Mouse (Mus musculus): Measurements from ENCODE around the gene Prr7. TPM values are rescaled to one million over a fixed set of nuclear protein-coding genes. Genes with fewer than 3 reads are reported as not detected.

The Prr7 gene
- total RNA-seq, 1 experiment from 2014 or later: 3.1 TPM

DNA sequence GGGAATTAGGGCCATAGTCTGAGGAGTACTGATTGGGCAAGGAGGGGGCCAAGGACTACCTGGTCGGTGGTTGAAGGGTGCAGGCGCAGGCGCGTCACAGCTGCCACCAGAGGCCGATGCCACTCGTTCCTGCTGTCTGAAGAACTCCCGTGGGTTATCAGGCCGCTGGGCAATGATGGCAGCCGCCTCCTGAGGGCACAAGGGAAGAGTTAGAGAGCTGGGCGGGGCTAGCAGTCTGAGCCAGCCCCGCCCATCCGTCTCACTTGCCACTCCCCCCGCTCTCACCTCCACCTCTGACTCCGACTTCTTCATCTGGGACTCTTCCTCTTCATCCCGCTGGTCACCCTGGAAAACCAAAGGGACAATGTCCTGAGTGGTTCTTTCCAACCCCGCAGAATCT, 13.4 kb downstream of the Prr7 start:
- DNase-seq: no peak

DNA sequence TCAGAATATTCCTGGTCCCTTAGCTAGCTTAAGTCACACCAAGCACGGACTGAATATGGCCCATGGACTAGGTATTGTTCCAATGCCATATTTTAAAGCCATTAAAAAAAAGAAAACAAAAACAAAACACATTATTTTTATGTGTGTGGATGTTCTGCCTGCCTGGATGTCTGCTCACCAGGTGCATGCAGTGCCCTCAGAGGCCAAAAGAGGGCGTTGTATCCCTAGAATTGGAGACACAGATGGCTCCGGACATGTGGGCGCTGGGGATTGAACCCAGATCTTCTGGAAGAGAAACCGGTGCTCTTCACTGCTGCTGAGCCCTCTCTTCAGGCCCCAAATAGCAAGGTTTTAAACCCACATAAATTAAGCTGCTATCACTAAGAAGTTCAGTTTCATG, 14.0 kb downstream of the Prr7 start:
- peak; percentile 65 for DNase-seq

GRCm38 (mm10) chr13:55479008-55479407, 14.9 kb downstream of the Prr7 start:
- DNase-seq: peak; percentile 50

DNA sequence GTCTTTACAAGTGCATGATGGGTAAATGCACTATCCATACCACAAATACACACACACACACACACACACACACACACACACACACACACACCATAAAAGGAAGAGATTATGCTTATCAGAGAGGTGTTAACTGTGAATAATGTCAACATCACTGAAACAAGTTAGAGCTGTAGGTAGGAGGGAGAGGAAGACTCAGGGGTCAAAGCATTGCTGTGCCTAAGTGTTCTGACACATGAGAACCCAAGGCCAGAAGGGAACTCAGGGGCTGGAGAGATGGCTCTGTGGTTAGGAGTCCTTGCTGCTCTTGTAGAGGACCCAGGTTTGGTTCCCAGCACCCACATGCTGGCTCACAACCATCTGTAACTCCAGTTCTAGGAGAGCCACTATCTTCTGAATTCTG, 15.9 kb downstream of the Prr7 start:
- no peak for DNase-seq

DNA sequence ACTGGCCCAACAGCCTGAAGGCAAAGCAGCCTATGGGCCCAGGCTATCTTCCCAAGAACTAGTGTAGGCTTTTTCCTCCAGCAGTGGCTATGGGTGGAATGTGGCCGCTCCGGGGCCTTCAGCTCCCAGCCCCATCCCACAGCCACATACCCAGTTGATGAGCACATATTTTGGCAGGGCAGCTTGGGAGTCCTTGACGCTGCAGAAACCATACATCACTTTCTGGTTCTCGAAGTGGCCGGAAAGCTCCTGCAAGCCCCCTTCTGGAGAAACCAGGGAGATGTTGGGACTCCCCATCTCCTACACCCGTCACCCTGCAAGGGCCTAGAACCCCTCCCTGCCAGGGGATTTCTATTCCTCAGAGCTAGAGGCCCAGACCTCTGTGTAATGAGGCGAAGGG, 18.5 kb downstream of the Prr7 start:
- peak; percentile 79 for DNase-seq

GRCm38 (mm10) chr13:55483071-55483470, 19.0 kb downstream of the Prr7 start:
- DNase-seq: no peak

GRCm38 (mm10) chr13:55483593-55483992, 19.5 kb downstream of the Prr7 start:
- DNase-seq: no peak

GRCm38 (mm10) chr13:55484520-55485088, 20.5 kb downstream of the Prr7 start:
- DNase-seq: no peak

DNA sequence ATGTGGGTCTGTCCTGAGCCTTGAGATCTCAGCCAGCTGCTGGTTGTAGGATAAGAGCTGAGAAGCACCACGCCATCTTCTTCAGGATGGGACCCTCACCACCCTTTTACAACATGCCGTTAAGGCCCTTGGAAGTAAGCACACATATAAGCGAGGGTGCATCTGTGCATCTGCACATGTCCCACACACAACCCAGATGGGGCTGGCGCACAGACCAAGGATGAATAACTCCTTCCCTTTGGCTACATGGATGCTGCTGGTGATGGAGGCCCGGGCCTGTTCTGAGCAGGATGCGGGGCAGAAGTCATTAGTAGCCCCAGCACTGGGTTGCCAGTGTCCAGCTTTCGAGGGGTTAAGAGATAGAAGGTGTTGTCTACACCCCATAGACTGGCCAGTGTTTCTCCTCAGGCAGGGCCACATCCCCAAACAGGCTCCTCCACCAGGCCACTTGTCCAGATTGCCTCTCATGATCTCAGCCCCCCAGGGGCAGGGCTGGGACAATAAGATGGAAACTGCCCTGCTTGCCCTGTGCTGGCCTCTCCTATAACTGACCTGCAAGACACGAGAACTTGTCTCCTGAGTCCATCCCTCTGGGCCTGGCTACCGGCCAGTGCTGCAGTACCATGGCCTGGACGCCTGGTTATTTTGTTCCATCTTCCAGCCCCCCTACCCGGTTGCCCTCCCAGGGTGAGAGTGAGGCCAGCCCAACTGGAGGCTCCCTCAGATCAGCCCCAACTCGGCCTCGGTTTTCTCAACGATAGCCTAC, 22.1 kb downstream of the Prr7 start:
- no peak for DNase-seq

- no peak for DNase-seq
Measured at GRCm38 (mm10) chr13:55486916-55487577, 23.0 kb downstream of the Prr7 start.

DNA sequence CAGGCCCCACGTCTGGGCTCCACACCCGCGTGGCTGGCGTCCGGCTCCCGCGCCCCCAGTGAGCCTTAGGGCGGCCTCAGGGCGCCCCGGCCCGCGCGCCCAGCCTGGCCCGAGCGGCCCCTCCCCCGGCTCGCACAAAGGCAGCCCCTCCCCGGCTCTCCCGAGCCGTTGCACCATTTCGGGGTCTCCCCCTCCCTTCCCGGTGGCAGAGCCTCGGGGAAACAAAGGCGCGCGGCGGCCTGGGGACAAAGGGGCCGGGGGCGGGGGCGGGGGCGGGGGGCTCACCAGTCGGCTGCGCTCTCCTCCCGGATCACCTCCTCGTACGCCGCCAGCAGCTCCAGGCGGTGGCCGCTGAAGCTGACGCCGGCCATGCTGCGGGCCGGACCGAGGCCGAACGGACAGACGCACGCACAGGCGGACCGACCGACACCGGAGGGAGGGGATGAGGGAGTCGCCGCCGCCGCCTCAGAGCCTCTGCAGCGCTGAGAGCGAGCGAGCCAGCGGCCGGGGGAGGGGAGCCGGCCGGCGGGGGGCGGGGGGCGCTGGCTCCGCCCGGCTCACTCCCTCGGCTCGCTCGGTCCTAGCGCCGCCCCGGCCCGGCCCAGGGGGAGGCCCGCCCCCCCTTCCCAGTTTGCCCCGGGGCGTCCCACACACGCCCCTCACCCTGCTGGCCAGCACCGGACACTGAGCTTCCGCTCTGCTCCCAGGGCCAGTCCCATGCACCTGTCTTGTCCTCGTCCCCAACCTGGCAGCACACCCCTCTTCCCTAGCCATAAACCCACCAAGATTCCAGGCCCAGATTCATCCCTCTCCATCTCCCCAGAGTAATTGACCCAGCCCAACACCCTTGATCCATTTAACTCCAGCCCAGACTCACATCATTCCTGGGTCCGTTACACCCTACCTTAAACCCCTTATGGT, 23.8 kb downstream of the Prr7 start, which contains the start of gene Dbn1:
TSS of gene Dbn1 (minus strand) at position 534 of the 921 bp plus-strand sequence.
- DNase-seq: peak; percentile 69

GRCm38 (mm10) chr13:55494257-55494656, 30.2 kb downstream of the Prr7 start:
- no peak for DNase-seq

DNA sequence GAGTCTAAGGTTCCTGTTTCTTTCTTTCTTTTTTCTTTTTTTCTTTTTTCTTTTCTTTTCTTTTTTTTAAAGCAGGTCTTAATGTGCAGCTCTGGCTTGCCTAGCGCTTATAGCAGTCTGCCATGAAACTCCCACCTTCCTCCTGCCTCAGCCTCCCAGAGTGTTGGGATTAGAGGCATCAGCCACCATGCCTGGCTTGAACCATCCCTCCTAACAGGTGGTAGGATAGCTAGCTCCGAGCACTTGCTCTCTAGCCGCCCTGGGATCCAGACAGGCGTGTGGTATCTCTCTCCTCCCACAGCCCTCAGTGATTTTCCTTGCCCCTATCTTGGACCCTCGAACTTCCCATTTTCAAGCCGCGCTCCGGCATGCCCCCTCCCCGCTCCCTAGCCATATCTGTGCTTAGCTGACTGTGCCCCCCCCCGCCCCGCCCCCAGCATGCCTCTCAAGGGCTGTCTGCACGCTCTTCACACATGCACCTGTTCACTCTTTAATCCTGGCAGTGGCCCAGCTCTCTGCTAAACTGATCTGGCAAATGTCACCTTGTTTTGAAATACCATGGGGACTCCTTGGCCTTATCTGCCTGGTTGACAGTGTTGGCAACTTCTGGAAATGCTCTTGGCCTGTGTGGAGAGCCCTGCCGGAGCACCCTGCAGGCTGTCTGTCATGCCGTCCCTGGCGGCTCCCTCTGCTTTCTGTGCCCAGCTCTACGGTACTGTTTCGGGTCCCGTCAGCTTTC, 31.0 kb downstream of the Prr7 start:
- peak; percentile 75 for DNase-seq

DNA sequence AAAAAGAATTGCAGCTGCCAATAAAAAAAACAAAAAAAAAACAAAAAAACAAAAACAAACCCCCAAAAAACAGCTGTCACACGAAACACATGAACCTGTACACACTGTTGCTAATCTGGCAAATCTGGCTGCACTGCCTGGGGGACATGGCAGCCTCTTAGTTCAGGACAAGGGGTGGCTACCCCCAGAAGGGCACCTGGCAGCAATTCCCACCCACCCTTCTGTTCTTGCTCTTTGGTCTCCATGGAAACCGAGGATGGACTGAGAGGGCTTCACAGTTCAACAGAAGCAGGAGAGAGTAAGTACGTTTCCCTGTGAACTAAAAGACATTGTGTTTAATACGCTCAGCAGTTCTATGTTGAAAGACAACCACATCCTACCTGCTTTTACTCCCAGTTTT, 31.6 kb downstream of the Prr7 start:
- no peak for DNase-seq

GRCm38 (mm10) chr13:55496661-55497060, 32.6 kb downstream of the Prr7 start:
- DNase-seq: peak; percentile 50

GRCm38 (mm10) chr13:55498906-55499305, 34.8 kb downstream of the Prr7 start:
- no peak for DNase-seq

DNA sequence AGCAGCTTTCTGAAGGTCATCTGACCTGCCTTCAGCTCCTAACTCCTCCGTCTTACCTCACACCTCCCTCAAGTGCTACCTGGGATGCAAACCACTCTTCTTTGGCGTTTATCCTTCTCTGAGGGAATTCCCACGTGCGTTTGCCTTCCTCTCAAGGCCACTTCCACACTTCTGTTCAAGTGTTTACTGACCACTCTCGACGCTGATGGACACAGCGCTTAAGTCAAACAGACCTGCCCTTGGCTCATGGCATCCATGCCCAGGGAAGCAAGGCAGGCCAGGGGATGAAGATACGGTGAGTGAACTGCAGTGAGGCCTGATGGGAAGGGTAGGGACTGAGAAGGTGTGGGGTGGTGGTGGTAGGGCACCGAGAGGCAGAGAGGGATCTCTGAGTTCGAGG, 36.5 kb downstream of the Prr7 start:
- DNase-seq: no peak

- no peak for DNase-seq
Measured at GRCm38 (mm10) chr13:55502405-55502804, 38.3 kb downstream of the Prr7 start.

DNA sequence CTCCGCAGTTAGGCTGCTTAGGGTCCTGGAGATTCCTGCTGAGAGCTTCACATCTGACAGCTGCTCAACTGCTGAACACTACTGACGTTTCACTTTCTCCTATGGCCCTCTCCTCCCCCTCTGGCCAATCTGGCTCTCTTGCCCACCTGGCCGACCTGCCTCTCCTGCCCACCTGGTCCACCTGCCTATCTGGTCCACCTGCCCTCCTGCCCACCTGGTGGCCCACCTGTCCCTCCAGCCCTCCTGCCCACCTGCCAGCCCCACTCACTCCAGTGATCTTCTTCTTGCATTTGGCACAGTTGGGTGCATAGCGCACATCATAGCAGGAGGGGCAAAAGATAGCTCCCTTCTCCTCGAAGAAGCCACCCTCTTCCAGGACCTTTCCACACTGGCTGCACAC, 40.3 kb downstream of the Prr7 start:
- no peak for DNase-seq

- DNase-seq: no peak
Measured at GRCm38 (mm10) chr13:55505810-55506209, 41.7 kb downstream of the Prr7 start.

- DNase-seq: peak; percentile 63
Measured at GRCm38 (mm10) chr13:55506697-55507096, 42.6 kb downstream of the Prr7 start.

DNA sequence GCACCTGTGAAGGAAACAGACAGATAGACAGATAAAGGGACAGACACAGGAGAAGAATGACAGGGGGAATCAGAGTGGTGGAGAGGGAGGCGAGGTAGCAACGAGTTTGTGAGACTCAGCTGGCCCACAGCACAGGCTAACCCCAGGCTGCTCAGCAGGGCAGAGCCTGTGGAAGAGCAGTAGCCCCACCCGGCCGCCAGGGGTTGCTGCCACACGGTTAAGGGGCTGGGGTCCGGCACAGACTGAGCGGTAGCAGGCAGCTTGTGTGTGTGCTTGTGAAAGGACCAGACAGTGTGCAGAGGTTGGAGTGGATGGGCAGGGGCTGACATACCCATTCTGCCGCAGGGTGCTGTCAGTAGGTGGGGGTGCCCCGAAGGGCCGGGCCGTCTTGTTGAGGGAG, 43.8 kb downstream of the Prr7 start:
- DNase-seq: no peak
